Mouse (Mus musculus) heart, postnatal 36 days (tissue): Measurements from ENCODE around the gene Il17re. TPM values are rescaled to one million over a fixed set of nuclear protein-coding genes. Genes with fewer than 3 reads are reported as not detected.
A peak's percentile ranks its signal among the peaks of the same experiment; 100 is the strongest.

Source experiments
- DNase-seq, 2 experiments: peaks; one replicate each; pipeline ENCODE4 v3.0.0; 2021 to 2022
- intact Hi-C: fragments of 180-260 bp; cut with DNase I; formaldehyde crosslinking; loops from one replicate; pipeline ENCODE4 v1.15.1; 2025
- total RNA-seq, 2 experiments: library from RNA; stranded (reverse); gene quantifications; 2 replicates each; pipeline ENCODE4 v1.2.3; 2021

Il17re gene
- total RNA-seq, 2 experiments from 2014 or later: 0.65 to 0.67 TPM

DNA sequence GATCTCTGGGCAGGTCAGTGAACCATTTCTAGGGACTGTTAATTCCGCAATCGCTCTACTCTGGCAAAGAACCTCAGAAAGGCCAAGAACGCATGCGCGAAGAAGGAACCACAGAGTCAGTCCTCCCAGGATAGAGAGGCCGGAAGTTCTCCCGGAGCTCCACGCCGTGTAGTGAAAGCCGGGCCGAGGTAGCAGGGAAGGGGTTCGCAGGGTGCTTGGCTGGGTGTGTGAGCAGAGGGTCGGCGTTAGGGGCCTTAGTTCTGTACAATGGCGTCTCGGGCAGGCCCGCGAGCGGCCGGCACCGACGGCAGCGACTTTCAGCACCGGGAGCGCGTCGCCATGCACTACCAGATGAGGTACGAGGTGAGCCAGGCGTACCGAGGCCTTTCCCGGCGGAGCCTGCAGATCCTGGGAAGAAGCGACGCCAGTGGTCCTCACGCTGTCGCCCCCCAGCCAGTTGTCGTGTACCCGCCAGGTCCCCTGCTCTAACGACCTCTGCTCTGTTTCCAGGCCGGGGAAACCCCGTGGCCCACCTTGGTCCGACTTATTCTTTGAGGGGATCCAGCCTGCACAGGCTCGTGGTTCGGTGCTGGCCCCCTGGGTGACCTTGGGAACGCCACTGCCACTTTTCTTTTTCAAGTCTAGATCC lies 15.7 kb upstream of the Il17re start, which contains the start of gene Jagn1:
Jagn1 (plus strand) TSS at position 128 of the 649 bp plus-strand sequence.
- intact Hi-C loops: no loop called here
- DNase-seq: peak; percentile 92 to 96

DNA sequence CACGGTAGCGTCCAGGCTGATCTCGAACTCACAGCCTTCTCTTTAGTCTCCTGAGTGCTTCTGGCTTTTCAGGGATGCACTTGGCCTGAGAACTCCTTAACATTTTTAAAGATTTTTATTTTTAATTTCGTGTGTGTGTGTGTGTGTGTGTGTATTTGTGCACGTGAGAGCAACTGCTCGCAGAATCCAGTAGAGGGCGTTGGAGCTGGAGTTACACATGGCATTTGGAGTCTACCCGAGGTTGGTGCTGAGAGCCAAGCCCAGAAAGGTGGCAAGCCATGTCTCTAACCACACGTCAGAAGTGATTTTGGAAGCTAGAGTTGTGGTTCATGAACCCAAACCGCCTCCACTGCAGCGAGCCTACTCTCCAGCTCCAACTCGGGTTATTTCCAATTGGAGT lies 15.2 kb upstream of the Il17re start:
- no peak for DNase-seq
- intact Hi-C loops: no loop called here

DNA sequence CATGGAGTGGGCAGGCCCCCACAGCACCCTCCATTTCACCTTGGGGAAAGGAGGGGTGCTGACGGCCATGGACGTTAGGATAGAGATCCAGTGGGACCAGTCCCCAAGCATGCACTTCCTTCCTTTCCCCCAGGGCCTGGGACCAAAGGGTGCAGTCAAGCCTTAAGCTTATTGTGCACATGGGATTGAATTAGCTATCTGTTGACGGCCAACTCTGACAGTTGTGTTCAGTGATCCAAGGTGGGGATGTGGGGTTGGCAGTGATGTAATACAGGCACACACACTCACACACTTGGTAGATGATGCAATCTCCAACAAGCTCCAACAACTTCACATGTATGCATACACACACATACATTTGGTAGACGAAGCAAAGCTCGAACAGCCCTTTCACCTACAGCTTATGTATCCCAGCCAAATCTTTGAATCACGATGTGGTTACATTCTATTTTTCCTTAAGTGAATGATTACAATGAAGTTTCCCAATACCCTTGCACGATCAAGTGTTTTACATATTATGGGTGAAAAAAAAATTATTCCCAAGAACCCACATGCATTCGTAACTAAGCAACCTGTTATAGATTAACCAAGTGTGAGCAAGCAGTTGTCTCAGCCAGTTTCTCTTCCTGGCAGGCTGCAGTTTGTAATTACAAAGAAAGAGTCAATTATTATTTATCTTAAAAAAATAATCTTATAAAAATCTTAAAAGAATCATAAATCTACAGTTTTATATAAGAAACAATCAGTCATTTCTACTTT lies 13.9 kb upstream of the Il17re start:
- DNase-seq: no peak
- intact Hi-C loops: no loop called here

DNA sequence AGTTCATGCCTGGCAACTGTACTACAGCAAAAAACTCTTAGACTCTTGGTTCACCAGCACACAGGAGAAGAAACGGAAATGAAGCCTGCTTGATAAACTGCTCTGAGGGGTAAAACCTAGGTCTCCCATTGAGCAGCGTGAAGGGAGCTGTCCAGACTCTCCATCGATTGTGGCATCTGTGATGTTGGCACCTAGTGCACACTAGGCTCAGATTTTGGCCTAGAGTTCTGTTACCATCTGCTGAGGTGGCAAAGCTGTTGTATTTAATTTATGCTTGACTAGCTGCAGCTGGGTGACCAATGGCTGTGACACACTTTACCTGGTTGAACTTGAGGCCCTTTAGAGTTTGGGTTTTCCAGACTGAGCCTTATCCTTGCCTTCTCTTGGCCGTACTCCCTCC lies 10.6 kb upstream of the Il17re start:
- DNase-seq: no peak
- intact Hi-C loops: no loop called here

DNA sequence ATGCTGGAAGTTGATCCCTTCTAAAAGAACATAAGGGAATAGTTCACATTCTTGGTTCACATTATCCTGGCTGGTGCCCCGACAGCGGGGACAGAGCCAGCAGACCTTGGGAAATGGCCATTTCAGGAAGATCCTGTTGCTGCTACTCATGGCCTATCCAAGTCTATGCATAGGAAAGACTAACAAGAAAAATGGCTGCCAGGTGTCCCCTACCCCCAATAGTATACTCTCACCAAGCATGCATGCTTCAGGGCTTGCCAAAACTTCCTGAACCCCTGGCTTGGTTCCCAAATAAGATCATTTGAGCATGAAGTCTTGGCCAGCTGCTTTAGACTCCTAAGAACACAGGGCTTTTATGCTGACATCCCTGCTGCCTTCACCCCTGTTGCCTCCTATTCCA lies 6.4 kb upstream of the Il17re start:
- intact Hi-C loops: no loop called here
- DNase-seq: no peak

DNA sequence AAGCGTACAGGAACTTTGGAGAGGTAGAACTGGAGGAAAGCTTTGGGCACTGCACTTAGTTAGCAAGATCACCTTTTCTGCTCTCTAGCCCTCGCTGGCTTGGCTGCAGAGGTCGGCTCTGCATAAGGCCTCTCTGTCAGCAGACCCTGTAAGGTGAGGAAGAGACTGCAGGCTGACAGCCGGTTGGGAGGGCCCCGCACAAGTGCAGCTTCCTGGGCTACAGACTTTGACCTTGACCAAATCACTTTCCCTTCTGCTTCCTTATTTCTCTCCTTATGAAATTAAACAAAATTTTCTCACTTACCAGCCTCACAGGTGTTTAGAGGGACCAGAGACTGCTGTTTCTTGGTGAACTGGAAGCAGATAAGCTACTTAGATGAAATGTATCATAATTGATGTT lies 3.3 kb upstream of the Il17re start:
- intact Hi-C loops: no loop called here
- DNase-seq: no peak

DNA sequence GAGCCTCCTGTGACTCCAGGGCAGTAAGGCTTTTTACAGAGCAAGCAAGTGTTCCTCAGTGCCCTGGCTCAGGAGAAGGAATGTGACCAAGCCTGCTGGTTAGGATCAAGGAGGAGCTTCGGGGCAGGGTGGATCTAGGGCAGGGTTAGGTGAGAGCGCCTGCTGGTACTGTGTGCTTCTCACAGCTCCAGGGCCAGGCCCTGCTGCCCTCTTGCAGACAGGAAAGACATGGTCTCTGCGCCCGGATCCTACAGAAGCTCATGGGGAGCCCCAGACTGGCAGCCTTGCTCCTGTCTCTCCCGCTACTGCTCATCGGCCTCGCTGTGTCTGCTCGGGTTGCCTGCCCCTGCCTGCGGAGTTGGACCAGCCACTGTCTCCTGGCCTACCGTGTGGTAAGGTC lies 351 bp downstream of the Il17re start:
- intact Hi-C loops: no loop called here
- no peak for DNase-seq

DNA sequence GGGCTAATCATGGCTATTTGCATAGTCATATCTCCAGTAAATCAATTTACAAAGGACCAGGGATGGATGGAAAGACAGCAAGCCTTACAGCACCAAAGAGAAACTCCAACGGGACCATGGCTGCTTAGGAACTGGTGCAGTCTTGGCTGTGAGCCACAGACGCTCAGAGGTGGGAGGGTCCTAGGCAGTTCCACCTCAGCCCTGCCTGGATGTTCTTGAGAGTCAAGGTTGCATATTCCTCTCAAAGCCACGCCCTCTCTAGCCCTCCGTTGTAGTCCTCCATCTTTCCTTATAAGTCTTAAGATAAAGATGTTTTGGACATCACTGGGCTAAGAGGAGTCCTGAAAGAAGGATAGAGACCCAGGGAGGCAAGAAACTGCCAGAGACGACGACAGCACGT lies 5.8 kb downstream of the Il17re start:
- no peak for DNase-seq
- intact Hi-C loops: no loop called here

DNA sequence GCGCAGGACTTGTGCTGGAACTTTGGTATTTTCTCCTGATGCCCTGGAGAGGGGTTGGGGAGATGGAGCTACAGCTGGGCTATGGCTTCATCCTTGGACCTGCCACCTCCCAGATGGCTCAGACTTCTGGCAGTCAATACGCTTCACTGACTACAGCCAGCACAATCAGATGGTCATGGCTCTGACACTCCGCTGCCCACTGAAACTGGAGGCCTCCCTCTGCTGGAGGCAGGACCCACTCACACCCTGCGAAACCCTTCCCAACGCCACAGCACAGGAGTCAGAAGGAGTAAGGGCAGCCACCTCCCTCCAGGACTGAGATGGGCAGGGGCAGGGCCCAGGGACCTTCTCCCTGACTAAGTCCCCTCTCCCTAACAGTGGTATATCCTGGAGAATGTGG lies 7.3 kb downstream of the Il17re start:
- DNase-seq: no peak
- intact Hi-C loops: loop anchor here (5.0 kb wide), 2 partner anchors 88 to 133 kb away; partner anchors contain the start of genes Arpc4 and Tada3

DNA sequence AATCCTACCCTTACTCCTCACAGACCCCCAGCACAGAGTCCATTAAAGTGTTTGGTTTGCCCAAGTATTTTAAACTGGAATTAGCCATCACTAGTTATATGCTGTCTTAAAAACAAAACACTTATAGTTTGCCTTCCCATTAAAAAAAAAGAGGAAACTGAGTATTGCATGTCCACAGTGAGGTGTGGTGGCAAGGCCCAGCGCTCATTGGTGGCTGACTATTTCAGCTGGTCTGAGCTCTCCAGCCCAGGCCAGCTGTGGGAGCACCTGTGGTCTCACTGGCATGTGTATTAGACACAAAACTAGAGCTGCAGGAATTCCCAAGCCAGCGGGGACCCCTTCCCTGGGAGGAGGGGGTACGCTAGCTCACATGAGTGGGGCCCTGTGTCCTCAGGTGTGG lies 10.2 kb downstream of the Il17re start:
- intact Hi-C loops: loop anchor here (5.0 kb wide), 2 partner anchors 91 to 136 kb away; partner anchors contain the start of genes Arpc4 and Tada3
- DNase-seq: no peak

DNA sequence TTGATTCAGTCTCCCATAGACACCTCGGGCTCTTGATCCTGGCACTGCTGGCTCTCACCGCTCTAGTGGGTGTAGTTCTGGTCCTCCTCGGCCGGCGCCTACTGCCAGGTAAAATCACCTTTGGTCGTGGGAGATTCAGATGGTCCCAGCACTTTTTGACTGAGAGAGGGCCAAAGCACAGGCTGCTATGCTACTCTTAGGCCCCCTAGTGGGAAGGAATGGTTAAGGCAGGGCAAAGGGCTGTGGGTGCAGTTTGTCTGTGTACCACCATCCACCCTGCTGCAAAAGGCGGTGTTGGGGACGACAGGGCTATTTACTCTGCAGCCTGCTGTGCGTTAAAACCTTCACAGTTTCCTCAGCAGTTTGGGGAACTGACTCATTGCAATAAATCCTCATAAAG lies 10.7 kb downstream of the Il17re start:
- peak; percentile 67 to 73 for DNase-seq
- intact Hi-C loops: loop anchor here (1.0 to 5.0 kb wide), 3 partner anchors 28 to 137 kb away; partner anchors contain the start of genes Arpc4 and Tada3

DNA sequence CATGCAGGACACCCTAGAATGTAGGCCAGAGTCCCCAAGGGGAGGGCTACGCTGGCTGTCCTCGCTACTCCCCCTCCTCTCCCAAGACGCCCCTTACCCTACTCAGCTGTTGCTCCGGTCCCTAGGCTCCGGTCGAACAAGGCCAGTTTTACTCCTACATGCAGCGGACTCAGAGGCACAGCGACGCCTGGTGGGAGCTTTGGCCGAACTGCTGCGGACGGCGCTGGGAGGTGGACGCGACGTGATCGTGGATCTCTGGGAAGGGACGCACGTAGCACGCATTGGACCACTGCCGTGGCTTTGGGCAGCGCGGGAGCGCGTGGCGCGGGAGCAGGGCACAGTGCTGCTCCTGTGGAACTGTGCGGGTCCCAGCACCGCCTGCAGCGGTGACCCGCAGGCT lies 11.1 kb downstream of the Il17re start:
- DNase-seq: peak; percentile 82 to 83
- intact Hi-C loops: loop anchor here (1.0 to 5.0 kb wide), 3 partner anchors 28 to 137 kb away; partner anchors contain the start of genes Arpc4 and Tada3

DNA sequence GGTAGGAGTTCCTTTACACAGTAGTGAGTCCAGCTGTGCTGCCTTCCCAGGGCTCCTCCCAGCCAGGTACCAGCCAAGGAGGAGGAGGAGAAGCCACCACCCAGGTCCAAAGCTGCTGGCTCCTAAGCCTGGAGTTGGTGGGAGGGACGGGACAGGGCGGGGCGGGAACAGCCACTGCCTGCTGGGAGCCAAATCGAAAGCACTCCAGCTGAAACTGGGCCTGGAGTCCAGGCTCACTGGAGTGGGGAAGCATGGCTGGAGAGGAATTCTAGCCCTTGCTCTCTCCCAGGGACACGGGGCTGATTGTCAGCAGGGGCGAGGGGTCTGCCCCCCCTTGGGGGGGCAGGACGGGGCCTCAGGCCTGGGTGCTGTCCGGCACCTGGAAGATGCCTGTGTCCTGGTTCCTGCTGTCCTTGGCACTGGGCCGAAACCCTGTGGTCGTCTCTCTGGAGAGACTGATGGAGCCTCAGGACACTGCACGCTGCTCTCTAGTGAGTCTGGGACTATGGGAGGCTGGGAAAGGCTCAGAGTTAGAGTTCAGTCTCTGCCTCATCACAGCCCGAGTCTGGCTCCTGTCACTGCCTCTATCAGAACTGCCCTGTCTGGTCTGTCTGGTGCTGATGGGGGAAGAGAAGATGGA lies 13.1 kb downstream of the Il17re start, which contains the start of gene Il17rc:
Il17rc (plus strand) TSS at position 131 of the 640 bp plus-strand sequence.
- peak; percentile 62 to 78 for DNase-seq
- intact Hi-C loops: no loop called here

DNA sequence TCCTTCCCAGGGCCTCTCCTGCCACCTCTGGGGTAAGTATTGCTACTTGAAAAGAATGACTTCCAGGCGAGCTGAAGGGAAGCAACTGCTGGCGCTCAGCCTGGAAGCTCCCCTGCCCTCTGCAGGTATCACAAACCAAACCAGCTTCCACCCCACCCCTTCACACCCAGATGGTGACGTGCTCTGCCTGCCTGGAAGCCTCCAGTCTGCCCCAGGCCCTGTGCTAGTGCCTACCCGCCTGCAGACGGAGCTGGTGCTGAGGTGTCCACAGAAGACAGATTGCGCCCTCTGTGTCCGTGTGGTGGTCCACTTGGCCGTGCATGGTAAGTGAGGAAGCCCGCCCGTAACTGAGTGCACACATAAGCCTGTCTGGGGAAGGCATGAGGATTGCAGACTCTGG lies 13.8 kb downstream of the Il17re start:
- DNase-seq: no peak
- intact Hi-C loops: no loop called here

DNA sequence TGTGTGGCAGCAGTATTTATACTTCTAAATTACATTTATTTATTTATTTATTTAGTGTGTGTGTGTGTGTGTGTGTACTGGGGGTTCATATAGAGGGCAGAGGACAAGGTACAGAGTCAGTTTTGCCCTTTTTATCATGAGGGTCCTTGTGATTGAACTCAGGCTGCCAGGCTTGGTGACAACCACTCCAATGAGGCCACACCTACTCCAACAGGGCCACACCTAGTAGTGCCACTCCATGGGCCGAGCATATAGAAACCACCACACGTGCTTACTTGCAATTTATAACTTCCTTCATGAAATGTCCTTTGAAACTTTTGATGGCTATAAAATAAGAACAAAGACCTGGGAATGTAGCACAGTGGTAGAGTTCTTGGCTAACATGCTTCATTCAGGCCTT lies 15.0 kb downstream of the Il17re start:
- no peak for DNase-seq
- intact Hi-C loops: no loop called here

DNA sequence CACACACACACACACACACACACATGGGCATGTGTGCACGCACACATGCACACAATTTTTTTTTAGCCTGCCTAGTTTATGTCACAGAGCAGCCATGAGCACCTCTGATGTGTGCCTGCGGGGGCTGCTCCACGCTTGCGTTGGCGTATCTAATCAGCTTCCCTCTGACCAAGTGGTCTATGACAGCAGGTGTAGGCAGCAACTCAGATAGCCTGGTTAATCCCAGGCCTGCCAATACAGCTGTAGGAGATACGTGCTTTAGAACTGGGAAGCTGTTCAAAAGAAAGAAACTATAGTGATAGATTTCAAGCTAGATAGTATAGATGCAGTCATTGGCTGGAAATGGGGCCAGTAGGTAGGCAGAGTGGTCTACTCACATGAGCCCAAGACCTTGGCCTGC lies 15.4 kb downstream of the Il17re start:
- DNase-seq: no peak
- intact Hi-C loops: no loop called here

DNA sequence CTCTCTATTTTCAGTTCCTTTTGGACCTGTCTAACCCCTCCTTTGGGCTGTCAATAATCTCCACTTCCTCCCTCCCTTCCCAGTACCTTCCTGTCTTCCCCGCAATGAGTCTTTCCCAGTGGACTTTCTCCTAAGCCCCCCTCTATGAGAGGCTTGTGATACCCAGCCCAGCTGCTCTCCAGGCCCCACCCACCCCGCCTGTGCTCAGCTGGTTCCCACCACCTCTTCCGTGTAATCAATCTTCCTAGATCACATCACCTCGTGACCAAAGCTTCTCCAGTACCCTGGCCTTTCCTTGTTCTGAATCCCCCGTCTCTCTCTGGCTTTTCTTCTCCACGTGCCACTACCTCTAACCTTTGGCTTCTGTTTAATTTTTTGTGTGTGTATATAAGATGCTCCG lies 19.1 kb downstream of the Il17re start:
- intact Hi-C loops: no loop called here
- DNase-seq: no peak

DNA sequence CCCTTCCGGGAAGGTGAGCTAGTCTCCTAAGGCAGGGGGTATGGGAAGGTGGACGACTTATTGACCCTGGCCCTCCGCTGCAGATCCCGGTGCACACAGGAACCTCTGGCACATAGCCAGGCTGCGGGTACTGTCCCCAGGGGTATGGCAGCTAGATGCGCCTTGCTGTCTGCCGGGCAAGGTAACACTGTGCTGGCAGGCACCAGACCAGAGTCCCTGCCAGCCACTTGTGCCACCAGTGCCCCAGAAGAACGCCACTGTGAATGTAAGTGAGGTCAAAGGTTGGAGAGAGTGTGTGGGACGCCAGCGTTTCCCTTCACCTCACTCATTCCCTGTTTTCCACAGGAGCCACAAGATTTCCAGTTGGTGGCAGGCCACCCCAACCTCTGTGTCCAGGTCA lies 20.6 kb downstream of the Il17re start:
- intact Hi-C loops: no loop called here
- no peak for DNase-seq

DNA sequence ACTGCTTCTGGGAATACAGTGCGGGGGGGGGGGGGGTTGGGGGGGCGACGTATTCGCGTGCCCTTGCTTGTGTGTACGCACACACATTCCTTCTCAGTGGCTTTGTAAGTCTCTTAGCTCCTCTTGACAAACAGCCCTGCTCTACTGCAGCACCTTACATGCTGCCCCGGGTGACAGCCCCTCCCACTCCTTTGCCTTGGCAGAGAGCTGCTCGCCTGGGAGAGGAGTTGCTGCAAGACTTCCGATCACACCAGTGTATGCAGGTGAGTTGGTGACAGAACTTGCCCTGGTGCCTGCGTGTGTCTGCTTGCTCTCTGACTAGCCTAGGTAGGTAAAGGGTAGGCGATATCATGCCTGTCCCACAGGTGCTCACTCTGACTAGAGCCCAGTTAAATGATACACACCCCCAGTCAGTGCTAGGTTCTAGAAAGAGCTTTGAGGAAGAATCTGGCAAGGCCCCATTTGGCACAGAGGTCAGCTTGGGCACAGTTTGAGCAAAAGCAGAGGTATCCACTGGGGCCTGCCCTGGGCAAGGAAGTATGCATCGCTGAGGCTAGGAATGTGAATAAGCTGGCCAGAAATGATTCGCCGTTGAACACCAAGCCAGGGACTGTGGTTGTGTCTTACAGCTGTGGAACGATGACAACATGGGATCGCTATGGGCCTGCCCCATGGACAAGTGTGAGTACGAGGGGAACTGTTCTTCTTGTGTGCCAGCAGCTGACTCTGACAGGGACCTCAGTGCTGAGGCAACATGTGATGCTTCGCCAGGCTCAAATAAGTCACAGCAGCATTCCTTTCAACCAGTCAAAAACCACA lies 22.5 kb downstream of the Il17re start:
- DNase-seq: no peak
- intact Hi-C loops: loop anchor here (5.0 kb wide), 2 partner anchors 142 to 153 kb away; partner anchors contain the start of genes Ogg1 and Vhl

DNA sequence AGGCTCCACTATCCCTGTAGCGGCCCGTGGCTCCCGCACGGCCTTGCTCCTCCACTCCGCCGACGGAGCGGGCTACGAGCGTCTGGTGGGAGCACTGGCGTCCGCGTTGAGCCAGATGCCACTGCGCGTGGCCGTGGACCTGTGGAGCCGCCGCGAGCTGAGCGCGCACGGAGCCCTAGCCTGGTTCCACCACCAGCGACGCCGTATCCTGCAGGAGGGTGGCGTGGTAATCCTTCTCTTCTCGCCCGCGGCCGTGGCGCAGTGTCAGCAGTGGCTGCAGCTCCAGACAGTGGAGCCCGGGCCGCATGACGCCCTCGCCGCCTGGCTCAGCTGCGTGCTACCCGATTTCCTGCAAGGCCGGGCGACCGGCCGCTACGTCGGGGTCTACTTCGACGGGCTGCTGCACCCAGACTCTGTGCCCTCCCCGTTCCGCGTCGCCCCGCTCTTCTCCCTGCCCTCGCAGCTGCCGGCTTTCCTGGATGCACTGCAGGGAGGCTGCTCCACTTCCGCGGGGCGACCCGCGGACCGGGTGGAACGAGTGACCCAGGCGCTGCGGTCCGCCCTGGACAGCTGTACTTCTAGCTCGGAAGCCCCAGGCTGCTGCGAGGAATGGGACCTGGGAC lies 24.3 kb downstream of the Il17re start:
- DNase-seq: peak; percentile 37 to 58

More for the DNA sequence above, 24.3 kb downstream of the Il17re start:
- intact Hi-C loops: loop anchor here (5.0 kb wide), 2 partner anchors 140 to 155 kb away; partner anchors contain the start of genes Ogg1 and Vhl
